Mouse (Mus musculus) adrenal gland, adult 8-10 months (tissue): ENCODE results near the gene Baz2b. TPM values are rescaled to one million over a fixed set of nuclear protein-coding genes. Genes with fewer than 3 reads are reported as not detected.

Source experiments
- DNase-seq: peaks from one replicate; pipeline ENCODE4 v3.0.0; 2022
- total RNA-seq, 4 experiments: library from RNA; stranded (reverse); gene quantifications; 2 replicates each; pipeline ENCODE4 v1.2.4; 2022

Gene Baz2b
- total RNA-seq, 4 experiments from 2014 or later = 66.7 to 95.8 (median 82.7) TPM

DNA sequence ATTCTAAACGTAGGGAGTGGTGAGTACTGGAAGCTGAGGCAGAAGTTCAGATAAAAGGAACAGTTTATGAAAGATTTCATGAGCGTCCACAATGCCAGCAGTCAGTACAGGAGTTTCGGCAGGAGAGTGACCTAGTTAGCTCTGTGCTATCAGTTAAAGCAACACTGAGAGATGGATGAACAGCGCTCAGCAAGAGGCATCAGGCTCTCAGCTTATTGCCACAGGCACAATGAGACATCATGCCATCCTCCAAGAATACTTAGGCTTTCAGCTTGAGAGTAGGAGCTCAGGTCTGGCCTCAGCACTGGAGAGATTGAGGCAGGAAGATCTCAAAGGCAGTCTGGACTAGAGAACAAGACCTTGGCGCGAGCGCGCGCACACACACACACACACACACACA is 160.3 kb downstream of the Baz2b start:
- no peak for DNase-seq

DNA sequence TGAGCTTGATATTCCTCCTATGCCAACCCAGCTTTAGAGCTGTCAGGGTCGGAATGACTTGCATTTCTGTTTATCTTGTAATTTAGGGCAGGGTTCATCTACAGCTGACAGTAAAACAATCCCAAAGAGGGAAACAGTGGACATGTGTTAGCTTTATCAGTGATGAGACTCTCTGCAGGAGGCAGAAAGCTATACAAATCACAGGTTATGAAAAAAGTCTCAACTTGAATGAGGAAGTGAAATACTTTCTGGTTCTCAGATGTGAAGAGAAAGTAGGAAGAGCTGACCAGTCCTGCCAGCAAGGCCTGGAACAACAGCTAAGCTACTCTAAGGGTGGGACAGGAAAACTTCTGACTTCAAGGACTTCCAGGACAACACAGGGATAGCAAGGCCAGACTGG is 163.6 kb downstream of the Baz2b start:
- DNase-seq = no peak

DNA sequence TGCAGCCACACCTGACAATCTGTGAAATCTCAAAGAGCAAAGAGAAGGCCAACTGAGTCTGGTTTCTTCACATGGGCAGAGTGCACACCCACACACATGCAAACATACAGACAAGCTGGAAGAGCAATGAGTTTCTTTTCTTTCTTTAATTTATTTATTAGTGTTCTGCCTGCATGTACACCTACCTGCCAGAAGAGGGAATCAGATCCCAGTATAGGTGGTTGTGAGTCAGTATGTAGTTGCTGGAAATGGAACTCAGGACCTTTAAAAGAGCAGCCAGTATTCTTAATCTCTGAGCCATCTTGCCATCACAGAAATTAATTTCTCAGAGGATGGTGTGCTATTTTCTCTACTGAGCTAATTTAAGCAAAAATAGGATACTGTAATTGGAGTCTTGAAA is 164.7 kb downstream of the Baz2b start:
- no peak for DNase-seq

DNA sequence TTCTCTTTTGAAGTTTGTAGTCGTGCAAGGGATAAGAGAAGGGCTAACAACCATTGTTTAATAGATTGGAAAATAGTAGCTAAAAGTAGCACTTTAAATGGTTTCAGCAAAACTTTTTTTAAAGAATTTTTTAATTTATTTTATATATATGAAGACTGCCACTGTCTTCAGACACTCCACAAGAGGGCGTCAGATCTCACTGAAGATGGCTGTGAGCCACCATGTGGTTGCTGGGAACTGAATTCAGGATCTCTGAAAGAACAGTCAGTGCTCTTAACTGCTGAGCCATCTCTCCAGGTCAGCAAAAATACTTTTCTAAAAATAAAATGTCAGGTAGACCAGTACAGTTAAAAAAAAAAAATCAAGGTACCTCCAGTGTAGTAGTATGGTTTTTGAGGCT is 165.1 kb downstream of the Baz2b start:
- no peak for DNase-seq

DNA sequence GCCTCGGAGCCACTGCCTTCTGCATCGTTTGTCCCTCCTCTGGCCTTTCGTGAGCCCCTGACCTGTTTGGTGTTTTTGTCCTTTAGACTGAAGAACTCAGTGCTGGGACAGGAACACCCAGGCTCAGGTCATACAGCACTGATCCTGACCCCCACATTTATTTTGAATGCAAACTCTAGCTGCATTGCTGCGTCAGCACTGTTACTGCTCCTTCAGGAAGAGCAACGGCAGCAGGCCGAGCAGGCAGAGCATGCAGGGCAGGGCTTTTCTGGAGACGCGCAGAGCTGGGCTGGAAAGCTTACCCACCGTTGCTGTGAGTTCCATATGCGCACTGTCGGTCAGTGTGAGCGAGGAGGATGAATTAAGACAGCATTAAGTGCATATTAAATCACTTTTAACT is 166.9 kb downstream of the Baz2b start:
- DNase-seq = no peak

DNA sequence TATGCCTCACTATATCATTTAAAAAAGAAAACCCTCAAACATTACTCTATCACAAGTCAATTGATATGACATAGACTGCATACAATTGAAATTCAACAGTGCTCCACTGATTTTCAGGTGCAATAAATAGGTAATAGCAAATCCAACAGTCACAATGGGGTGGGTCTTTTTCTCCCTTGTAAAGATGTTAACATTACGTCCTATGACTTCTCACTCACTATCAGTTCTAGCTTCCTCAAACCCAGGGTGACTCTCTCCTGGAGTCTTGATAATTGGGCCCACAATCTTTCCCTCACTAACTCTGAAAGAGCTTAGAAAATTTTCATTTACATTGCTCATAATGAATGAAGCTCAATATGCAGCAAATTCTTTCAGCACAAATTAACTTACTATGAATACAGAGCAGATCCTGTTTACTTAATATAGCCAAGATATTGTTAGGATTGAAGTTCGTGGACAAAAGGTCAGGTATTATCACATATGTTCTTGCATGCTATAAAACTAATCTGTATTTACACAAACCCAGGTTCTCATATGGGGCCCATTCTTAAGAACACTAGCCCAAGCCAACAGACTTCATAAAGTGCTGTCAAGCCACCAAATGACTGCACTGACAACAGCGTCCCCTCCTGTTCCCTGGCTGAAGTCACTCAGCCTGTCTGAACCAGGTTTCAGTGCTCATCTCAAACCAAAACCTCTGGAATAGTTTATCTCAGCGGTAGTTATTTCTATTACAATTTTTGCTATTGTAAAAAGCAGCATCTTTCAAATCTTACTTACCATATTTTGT is 168.0 kb downstream of the Baz2b start:
- no peak for DNase-seq

DNA sequence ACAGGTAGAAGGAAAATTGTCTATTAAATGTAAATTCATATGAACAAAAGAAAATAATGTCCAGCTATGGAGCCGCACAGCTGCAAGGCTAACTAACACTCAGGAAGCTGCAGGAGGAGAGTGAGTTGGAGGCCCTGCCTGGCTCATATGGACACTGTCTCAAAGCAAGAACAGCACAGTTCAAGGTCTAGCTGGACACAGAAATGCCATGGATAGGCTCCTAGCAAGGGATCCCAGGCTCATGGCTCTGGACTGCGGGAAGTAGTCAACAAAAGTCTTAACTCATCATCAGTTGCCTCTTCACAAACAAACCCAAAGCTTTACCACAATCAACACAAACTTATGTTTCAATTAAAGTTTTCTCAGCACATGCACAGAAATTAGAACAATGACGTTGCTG is 169.5 kb downstream of the Baz2b start:
- no peak for DNase-seq

DNA sequence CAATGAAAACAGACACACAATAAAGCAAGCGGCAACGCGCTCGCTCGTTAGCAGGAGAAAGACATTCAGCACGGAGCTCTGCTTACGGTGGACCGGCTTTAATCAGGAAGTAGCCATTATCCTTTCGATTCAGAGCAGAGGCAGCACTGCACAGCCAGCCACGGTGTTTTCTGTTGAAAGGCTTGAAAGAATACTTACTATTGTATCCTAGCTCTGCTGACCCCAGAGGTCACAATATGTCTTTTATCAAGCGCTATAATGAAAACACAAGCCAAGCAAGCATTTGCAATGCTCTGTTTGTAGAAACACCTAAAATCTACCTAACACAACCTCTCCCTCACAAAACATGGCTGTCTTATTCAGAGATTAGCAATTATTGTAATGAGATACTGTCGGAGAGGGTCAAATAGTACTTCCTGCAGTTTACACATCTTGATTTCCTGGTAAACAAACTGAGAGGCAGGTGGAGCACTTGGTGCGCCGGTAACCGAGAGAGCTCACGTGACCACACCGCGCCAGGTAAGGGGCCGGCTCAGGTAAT is 172.6 kb downstream of the Baz2b start:
- peak; percentile 26 for DNase-seq

DNA sequence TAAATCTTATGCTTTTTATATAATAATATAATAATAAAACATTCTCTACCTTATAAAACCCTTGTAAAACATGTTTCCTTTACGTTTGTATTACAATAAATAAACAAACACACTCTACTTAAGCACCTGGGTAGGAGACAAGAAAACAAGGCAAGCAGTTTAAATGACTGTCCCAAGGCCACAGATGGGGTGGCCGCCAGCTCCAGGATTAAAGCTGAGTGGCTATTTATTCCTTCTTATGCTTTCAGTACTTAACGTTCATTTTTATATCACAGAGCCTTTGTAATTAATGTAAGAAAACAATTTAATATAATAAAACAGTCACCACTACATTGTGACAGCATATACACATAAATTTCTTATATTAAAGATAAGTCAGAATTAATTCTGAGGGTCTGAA is 173.3 kb downstream of the Baz2b start:
- no peak for DNase-seq

DNA sequence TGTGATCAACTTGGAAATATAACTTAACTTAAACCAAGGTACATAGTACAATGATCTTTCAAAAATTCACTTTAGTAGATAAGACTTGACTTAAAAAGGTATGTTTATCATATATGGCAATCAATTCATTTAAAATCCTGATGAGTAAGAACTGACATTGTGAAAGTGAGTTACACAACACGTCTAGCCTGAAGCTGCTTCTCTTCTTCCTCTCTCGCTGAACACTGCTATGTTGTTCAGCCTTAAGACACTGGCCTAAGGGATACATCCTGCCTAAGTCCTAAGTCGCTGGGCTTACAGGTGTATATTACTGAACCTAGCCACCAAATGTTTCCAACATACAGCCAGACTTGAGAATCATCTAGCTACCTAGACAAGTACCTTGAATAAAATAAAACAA is 178.6 kb downstream of the Baz2b start:
- DNase-seq = no peak

DNA sequence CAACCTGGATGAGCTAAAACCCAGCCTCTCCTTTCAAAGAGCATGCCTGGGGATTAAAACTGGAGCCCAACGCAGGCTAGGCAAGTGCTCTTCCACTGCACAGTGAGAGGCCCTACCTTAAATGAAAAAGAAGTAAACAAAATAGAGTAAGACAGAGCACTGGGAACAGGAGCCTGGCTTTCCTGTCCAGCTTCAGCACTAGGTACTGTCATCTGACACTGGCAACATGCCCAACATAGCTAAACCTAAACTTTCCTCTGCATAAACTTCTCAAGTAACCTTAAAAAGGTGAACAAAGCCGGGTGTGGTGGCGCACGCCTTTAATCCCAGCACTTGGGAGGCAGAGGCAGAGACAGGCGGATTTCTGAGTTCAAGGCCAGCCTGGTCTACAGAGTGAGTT is 180.6 kb downstream of the Baz2b start:
- DNase-seq = no peak

DNA sequence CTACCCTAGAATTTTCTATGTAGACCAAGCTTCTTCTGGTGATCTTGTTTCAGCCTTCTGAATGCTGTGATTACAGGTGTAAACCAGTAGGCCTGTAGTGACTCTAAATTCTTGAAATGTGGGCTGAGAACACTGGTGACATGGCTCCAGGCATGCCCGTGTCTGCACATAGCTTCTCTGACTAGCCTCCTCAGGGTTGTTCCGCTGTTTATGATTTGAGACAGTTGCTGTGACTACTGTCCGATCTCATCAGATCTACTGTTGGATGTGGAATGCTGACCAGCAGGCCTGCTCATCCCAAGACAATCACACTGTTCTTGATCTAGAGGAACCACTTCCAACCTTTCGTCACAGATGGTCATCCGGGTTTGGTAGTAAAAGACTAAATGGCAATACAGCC is 182.5 kb downstream of the Baz2b start:
- DNase-seq = no peak

DNA sequence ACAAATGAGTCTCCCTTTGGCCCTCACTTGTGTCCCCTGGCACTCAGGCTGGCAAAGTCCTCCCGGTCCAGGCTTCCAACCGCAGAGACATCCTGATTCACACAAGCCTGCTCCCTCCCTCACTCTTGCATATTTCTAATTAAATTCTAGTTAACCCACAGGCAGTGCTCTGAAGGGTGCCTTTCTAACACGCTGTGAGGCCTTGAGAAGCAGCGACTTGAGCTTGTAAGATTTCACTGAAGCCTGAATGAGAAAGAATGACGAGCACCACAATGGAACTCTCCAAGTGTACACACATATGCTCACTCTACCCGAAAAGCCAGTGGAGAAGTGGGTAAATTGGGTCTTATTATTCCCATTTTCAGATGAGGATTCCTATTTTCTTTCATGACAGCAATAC is 183.1 kb downstream of the Baz2b start:
- no peak for DNase-seq

DNA sequence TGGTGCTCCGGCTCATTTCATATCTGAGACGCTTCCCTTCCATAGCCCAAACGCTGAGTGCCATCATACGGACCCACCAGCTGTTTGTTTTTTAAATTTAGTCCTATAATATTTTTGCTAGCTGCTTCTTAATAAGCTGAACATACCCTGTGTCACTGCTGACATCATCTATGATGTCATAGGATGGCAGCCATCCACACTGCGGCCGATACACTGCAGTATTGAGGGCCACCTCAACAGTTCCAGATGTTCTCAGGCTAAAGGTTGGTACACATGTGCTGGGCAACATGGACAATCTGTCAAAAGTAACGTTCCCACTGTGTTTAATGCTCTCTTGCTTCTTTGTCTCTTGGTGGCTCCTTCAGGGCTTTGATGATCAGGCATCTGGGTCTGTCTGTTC is 185.9 kb downstream of the Baz2b start:
- no peak for DNase-seq

DNA sequence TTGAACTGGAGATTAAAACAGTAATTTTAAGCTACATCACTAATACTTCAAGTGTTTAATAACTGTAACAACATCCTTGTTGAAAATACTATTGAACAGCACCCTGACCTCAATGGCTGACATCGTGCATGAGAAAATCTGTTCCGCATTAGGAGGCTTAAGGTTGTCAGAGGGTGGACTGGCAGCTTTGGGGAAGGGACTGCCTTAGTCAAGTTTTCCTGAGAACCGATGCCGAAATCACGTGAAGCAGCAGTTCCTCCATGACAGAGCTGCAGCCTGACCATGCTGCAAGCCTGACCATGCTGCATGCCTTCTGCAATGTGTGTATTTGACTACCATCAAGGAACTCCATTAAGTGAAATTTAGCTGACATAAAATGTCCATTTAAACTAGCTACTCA is 188.1 kb downstream of the Baz2b start:
- no peak for DNase-seq

DNA sequence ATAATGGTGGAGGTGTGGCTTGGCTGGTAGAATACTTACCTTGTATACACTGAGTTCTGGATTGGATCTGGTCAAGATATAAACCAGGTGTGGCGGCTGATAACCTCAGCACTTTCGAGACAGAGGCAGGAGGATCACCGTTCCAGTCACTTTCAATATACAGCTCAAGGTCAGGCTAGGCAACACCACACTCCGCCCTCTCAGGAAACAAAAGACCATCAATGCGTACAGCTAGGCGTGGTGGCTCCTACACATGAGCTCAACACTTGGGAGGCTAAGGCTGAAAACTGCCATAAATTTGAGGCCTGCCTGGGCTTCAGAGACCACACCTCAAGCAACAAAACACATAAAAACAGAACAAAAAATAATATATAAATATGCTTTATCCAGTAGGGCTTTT is 188.5 kb downstream of the Baz2b start:
- no peak for DNase-seq

DNA sequence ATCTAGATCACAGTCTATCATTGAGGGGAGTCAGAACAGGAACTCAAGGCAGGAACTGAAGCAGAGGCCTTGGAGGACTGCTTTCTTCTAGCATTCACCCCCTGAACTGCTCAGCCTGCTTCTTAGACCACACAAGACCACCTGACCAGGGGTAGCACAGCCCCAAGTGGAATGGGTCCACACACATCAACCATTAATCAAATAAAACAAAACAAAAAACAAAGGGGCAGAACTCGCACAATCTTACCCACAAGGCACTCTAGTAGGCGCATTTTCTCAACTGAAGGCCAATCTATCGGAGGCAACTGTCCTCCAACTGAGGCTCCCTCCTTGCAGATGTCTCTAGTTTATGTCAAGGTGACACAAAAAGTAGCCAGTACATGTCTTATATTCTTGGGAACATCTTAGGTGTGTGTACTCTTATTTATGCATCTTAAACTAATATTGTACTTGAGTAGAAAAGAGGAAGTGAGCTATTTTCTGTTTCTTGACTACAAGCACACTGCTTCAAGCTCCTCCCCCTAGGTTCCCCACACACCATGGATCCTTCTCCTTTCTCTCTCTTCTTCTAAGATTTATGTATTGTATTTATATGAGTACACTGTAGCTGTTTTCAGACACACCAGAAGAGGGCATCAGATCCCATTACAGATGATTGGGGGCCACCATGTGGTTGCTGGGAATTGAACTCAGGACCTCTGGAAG is 189.9 kb downstream of the Baz2b start:
- no peak for DNase-seq

DNA sequence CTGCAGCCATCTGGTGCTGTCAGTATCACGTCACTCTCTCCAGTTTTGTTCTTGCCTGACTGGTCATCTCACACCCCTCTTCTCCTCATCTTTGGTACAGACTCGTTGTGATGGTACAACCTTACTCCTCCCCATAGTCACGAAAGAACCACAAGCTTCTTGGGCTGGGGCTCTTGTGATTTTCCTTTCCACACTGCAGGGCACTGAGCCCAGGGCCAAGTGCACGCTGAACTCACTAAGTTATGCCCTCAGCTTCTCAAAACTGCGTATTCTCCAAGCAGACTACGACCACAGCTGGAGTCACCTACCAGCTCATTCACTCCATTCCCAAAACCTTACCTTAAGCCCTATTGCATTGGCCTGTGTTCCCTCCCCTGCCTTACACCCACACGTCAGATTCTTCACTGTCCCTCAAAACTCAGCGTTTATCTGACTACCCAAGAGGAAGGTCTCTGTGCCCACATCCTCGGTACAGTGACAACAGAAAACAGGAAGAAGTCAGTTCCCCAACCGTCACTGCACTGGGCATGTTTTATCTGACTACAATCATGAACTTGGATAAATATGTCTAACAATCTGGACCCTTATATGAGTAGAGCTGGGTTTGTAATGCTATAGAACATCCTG is 190.7 kb downstream of the Baz2b start:
- DNase-seq = no peak

DNA sequence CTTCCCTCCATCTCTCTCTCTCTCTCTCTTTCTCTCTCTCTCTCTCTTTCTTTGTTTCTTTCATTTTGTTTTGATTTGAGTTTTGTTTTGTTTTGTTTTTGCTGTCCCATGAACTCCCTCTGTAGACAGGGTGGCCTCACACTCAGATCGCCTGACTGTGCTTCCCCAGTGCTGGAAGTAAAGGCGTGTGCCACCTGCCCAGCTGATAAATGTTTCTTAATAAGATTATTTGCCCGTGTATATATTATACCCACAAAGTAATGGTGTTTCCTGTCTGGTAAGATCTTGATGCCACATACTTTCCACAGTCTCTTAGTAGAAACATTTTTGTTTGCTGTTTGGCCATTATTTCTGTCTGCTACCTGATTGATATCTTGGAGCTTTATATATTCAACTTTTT is 198.1 kb downstream of the Baz2b start:
- no peak for DNase-seq

DNA sequence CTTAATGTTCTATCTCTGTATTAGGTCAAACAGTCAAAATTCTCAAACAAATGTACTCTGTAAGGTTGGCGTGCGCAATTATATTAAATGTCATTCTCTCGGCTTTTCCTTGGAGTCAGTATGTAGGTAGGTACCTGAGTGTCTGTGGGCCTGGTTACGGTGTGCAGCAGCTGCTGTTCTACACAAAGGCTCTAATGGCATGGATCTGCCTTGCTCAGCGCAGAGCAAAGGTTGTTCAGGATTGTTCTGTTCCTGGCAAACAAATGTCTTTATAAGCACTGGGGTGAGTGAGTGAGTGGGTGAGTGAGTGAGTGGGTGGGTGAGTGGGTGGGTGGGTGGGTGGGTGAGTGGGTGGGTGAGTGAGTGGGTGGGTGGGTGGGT is 206.0 kb downstream of the Baz2b start:
- DNase-seq = no peak

DNA sequence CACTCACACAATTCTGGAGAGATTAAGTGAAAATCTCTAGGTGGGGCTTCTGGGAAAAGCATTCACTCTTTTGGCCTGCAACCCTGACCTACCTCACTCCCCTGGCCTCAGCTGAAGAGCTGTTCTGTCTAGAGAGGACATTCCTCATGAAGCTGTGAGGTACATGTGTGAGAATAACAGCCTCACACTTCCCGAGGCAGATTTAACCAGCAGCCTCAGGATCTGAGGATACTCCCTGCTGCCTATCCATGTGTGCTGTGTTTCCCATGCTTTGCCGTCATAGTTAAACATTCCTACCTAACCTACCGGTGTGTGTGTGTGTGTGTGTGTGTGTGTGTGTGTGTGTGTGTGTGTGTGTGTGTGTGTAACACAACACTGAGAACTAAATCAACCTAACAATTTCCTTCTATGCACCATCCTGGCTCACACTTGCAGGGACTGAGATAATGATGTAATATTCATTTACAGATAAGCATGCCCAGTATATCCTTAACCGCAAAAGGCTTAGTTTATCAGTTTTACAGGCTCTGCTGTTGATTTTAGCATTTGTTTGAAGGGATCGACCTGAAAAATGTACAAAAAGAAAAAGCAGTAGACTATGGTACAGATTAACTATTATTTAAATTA is 206.5 kb downstream of the Baz2b start:
- no peak for DNase-seq

DNA sequence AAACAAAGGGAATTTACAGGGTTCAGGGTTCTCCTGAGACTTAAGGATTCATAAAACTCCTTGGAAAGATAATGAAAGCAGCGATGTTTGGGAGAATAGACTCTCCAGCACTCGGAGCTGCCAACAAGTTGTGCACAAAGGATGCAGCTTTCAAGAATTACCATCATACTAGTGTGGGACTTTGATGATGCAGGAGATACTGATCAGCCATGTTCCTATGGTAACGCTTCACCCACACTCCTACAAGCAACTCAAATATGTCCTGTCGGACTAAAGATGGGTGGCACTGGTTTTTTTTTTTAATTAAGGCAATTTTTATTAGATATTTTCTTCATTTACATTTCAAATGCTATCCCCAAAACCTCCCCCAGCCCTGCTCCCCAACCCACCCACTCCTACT is 209.4 kb downstream of the Baz2b start:
- no peak for DNase-seq
